Mouse (Mus musculus): ENCODE data around the gene Ppid.

Gene Ppid

DNA sequence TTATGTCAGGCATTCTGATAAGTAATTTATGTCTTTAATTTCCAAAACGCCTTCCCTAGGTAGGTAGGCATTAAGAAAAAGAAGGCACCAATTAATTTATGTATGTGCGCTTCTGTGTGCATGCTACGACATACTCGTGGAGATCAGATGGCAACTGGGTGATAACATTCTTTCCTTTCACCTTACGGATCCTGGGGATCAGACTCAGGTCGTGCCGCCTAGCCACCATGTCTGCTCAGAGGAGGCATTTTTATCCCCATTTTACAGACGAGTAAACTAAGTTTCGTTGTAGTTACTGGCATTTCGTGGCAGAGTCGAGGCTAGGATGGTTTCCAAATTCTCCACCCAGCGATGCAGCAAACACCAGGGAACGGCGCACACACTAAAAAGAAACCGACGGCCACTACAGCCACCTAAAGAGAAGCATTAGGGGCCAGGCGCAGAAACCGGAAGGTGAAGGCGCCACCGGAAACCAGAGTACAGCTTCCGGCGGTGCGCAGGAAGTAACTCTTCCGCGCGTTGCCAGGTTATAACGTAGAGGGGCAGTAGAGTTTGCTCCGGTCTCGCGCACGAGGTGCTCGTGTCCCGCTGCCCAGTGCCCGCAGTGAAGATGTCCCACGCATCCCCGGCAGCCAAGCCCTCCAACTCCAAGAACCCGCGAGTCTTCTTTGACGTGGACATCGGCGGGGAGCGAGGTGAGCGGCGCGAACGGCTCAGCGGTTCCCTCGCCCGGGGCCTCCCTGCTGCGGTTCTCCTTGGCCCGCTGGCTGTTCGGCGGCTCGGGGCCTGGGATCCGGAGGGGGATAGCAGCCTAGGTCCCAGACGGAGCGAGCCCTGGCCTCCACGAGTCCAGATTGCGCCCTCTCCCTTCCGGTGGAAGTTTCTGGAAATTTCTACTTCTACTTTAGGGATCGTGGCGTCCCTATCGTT, at the start of gene Ppid:
Ppid (plus strand) TSS at position 480 of the 930 bp plus-strand sequence.
- peak; percentile 78 for DNase-seq

GRCm38 (mm10) chr3:79542585-79542984, 48.6 kb upstream of the Ppid start:
- no peak for DNase-seq

DNA sequence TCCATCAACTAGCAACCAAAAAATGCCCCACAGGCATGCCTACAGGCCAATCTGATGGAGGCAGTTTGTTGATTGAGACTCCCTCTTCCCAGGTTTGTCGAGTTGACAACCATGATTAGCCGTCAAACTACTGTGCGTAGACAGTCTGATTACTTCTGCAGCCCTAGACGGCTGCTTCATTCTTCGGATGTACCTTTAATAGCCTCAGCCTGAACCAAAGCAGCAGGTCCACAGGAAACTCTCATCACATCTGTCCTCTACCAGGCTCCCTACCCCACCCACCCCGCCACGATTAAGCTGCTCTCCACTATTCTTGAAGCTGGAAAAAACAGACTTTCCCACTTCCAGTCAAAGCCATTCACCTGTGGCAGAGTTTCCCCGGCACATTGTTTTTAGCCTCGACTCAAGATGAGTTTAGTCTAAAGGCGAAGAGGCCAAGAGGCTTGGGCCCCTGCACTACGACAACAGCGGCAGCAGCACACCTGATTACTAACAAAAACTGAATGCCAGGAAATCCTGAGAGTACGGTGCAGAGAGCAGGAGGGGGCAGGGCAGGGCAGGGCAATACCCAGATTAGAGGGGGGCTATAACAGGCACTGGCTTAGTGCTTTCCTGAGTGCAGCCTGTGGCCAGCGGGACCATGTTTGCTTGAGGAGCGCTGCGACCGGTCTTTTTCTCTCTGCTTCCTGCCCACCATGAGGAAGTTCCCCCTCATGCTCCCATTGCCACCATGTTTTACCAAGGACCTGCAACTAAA, 42.3 kb upstream of the Ppid start:
- DNase-seq, result no peak

GRCm38 (mm10) chr3:79549751-79550393, 41.3 kb upstream of the Ppid start:
- no peak for DNase-seq

DNA sequence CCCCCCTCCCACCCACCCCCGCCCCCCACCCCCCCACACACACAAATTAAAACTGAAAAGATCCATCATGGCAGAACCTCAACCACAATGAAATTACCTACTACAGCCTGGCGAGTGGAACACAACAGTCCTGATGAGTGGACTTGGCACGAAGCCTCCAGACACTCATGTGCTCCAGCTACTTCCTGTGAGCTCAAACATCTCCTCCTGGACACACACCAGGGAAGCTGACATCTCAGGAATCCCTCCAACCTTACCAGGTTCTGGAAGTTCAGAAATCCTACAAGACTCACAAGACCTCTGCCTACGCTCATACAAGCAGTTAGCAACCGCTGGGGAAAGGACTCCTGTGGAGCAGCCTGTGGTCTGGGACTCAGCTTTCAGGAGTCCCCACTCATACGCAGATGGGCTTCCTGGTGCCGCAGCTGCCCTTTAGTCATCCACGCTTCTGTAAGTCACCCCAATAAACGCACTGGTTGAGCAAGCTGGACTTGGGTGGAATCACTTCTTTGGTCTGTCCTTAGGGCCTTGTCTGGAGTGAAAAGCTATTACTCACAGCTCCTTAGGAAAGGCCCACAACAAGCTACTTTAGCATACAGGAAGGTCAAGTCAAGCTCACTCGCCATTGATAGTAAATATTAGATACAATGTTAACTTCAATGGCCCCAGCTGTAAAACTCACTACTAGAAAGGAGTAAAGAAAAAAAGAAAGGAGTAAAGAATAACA, 39.2 kb upstream of the Ppid start:
- DNase-seq, result no peak

DNA sequence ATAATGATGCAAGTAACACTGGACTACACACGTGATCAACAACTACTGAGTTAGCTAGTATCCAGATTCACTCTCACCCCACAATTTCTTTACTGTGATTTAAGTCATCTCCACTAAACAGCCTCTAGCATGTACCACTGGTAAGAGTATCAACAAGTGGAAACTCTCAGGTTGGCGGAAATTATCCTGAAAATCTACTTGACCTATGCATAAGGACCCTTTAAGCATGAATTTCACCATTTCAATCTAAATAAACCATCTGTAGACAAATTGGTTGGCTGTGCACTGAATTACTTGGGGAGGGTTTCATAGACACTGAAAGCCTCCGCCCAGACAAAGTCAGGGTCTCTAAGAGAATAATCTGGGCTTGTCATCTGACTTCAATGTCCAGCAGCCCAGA, 37.4 kb upstream of the Ppid start:
- no peak for DNase-seq

GRCm38 (mm10) chr3:79555061-79555460, 36.1 kb upstream of the Ppid start:
- no peak for DNase-seq

GRCm38 (mm10) chr3:79559021-79559772, 31.9 kb upstream of the Ppid start:
- peak; percentile 67 for DNase-seq

DNA sequence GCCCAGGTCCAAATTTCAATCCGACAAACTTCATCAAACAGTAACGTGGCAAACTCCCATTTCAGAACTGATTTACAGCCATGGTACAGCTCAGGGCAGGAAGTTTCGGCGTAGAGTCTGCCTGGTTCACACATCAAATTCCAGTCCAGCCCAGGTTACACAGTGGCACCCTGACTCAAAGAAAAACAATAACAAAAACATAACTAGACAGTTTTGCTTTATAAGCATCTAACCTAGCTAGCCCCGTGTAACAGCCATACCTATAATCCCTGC, 31.4 kb upstream of the Ppid start:
- no peak for DNase-seq

DNA sequence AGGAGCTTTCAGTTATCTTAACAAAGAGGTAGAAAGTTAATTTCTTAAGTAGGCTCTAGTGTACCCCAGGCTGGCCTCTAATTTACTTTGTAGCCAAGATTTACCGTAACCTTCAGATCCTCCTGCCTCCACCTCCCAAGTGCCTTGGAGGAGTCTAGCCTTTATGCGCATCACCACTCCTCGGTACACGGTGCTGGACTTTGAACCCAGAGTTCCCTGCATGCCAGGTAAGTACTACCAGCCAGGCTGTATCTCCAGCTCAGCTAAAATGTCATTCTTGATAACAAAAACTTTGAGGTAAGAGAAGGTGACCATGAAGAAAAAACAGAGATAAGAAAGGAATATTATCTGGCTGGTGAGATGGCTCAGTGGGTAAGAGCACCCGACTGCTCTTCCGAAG, 30.6 kb upstream of the Ppid start:
- no peak for DNase-seq

DNA sequence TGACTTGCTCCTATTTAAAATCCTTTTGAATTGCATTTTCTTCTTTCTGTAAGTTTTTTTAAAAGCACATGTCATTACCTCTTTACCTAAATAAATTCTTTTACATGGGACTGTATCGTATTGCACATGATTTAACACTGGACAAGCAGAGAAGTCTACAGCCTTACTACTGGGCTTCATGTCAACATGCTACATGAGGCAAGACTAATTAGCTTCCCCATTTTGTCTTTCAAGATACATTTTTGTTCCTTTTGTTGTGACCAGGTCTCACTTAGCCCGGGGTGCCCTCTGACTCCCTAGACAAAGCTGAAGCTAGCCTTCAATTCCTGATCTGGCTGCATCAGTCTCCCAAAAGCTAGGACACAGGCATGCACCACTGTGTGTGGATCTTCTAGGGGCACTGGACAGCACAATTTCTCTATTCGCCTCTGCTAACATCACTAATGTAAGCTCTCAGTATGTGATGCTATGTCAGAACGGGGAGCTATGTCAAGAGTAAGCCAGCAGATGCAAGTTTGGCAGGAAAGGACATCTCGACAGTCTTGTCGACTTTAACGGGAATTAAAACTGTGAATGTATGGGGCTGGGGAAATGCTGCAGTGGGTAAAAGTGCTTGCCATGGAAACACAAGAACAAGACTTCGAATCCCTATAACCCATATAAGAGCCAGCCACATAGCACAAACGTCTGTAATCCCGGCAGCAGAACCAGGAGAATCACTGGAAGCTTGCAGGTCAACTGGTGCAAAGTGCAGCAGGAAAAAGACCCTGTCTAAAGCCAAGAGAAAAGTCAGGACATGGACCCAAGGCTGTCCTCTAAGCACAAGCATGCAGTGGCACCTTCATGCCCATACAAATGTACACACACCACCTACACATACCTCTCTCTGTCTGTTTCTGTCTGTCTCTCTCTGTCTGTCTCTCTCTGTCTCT, 29.1 kb upstream of the Ppid start:
- DNase-seq, result no peak

DNA sequence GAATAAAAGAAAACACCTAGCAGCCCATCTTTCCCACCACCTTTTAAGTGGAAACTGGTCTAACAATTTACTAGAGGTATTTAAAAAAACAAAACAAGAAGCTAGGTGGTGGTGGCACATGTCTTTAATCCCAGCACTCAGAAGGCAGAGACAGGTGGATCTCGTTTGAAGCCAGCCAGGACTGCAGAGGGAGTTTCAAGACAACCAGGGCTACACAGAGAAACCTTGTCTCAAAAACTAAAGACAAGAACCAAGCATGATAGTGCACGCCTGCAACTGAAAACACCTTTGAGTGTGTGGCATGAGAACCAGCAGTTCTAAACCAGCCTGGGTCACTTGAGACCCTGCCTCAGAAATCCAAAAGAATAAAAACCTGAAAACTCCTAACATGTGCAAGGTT, 27.6 kb upstream of the Ppid start:
- no peak for DNase-seq

GRCm38 (mm10) chr3:79564875-79565606, 26.1 kb upstream of the Ppid start:
- no peak for DNase-seq

- DNase-seq, result peak; percentile 32
Observed at GRCm38 (mm10) chr3:79566716-79567691, 24.1 kb upstream of the Ppid start.

DNA sequence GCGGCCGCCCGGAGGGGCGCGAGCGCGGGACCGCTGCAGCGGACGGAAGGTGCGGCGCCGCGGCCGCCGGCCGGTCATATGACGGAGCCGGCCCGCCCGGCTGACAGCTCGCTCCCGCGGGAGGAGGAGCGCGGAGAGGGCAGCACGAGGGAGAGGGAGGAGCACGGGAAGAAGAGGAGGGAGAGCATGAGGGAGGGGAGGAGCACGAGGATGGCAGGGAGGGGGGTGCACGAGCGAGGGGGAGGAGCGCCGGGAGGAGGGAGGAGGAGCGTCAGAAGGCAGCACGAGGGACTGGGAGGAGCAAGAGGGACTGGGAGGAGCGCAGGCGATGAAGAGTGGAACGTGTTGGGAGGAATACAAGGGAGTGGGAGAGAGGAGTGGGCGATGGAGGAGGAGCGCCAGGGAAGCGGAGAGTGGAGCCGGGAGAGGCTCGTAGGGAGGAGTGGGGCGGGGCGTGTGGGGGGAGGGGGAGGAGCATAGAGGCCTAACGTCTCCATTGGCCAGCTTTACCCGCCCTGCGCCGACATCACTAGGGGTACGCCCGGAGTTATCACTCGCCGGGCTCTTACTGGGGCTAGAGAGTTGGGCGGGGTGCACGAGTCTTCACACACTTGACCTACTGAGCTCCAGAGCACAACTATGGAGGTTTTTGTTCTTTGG, 23.3 kb upstream of the Ppid start, which contains the start of gene Fnip2:
Fnip2 (minus strand) TSS at position 94 of the 660 bp plus-strand sequence.
- peak; percentile 88 for DNase-seq

GRCm38 (mm10) chr3:79568629-79569350, 22.4 kb upstream of the Ppid start:
- DNase-seq, result no peak

GRCm38 (mm10) chr3:79569351-79569681, 21.8 kb upstream of the Ppid start:
- no peak for DNase-seq

DNA sequence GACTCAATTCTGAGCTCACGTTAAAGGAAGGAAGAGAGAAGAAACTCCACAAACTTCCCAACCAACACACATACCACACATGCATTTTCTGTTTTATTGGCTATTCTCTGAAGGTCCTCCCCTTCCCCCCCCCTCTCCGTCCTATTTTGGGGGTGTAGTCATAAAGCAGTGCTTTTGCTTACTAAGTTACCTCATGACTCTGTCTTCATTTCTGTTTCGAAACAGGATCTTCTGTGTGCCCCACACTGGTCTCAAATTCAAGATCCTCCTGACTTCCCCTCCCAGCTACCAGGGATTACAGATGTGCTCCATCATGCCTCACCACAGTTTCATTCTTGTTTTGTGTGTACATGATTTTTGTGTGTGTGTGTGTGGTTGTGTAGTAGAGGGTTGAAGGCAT, 18.7 kb upstream of the Ppid start:
- DNase-seq, result no peak
